Mouse (Mus musculus) ES-Bruce4 (cell line): ENCODE results near the gene 4930467E23Rik. TPM values are rescaled to one million over a fixed set of nuclear protein-coding genes. Genes with fewer than 3 reads are reported as not detected.
"Not testable (repeated sequence)": the region's sequence is repeated elsewhere in the genome, so short reads cannot be mapped to it uniquely, and the experiment has no call there.

Source experiments
- H3K27ac ChIP-seq: 2 replicates; pipeline ENCODE4 v1.5.1; 2012; ENCODE audit warnings: low read length, inconsistent platforms; ENCODE audit not compliant: insufficient read depth
- H3K27me3 ChIP-seq: 2 replicates; pipeline ENCODE4 v1.6.1; 2012; ENCODE audit warnings: mild to moderate bottlenecking, low read length, inconsistent platforms; ENCODE audit not compliant: control insufficient read depth, poor library complexity, insufficient read depth, severe bottlenecking
- H3K36me3 ChIP-seq: 2 replicates; pipeline ENCODE4 v1.6.1; 2012; ENCODE audit warnings: inconsistent platforms, mild to moderate bottlenecking, low read length, moderate library complexity; ENCODE audit not compliant: control insufficient read depth, poor library complexity, insufficient read depth, severe bottlenecking
- H3K4me1 ChIP-seq: one replicate; pipeline ENCODE4 v1.8.1; 2011; ENCODE audit warnings: low read length; ENCODE audit not compliant: control insufficient read depth, insufficient read depth
- H3K4me3 ChIP-seq: 2 replicates; pipeline ENCODE4 v1.5.1; 2011; ENCODE audit warnings: low read depth, mild to moderate bottlenecking, low read length
- H3K9ac ChIP-seq: 2 replicates; pipeline ENCODE4 v1.6.1; 2012; ENCODE audit warnings: low read depth, mild to moderate bottlenecking, inconsistent platforms; ENCODE audit not compliant: poor library complexity, severe bottlenecking
- H3K9me3 ChIP-seq: replicated peaks from 2 replicates; pipeline ENCODE4 v1.6.1; 2012; ENCODE audit warnings: mild to moderate bottlenecking, low read length, inconsistent platforms; ENCODE audit not compliant: control insufficient read depth, poor library complexity, insufficient read depth, severe bottlenecking
- CTCF ChIP-seq: IDR thresholded peaks from one replicate; pipeline ENCODE4 v1.8.1; 2011; ENCODE audit warnings: low read depth, low read length
- polyA plus RNA-seq: library from polyadenylated mRNA; stranded (reverse); fragments of >200 nt; gene quantifications from 2 replicates; pipeline ENCODE4 v1.2.4, GENCODE M21; 2011; ENCODE audit warnings: low read depth; ENCODE audit not compliant: missing spikeins, insufficient read depth, insufficient read length

The 4930467E23Rik gene
- polyA plus RNA-seq, 1 experiment, result not detected

GRCm38 (mm10) chr8:19706918-19707760 is 22.2 kb upstream of the 4930467E23Rik start:
- H3K4me1 ChIP-seq, H3K27ac ChIP-seq, H3K36me3 ChIP-seq, H3K4me3 ChIP-seq, H3K27me3 ChIP-seq, H3K9ac ChIP-seq: not testable (repeated sequence)
- TF ChIP-seq CTCF, result peak; percentile 26
- H3K9me3 ChIP-seq, result peaks cover 11% of the 10 kb centered on the region

- H3K36me3 ChIP-seq, H3K27ac ChIP-seq, H3K9ac ChIP-seq, H3K4me3 ChIP-seq, H3K27me3 ChIP-seq, H3K4me1 ChIP-seq: not testable (repeated sequence)
- peaks cover 11% of the 10 kb centered on the region for H3K9me3 ChIP-seq
These were observed 21.5 kb upstream of the 4930467E23Rik start for GRCm38 (mm10) chr8:19707761-19708443.

- not testable (repeated sequence) for H3K4me3 ChIP-seq, H3K4me1 ChIP-seq, H3K9ac ChIP-seq, H3K27me3 ChIP-seq, H3K36me3 ChIP-seq, H3K27ac ChIP-seq
- H3K9me3 ChIP-seq, result peaks cover 11% of the 10 kb centered on the region
These were observed 20.4 kb upstream of the 4930467E23Rik start for GRCm38 (mm10) chr8:19708976-19709375.

GRCm38 (mm10) chr8:19709488-19709887 is 19.9 kb upstream of the 4930467E23Rik start:
- H3K9me3 ChIP-seq, result peaks cover 11% of the 10 kb centered on the region
- H3K36me3 ChIP-seq, H3K27ac ChIP-seq, H3K27me3 ChIP-seq, H3K4me1 ChIP-seq, H3K9ac ChIP-seq, H3K4me3 ChIP-seq: not testable (repeated sequence)

- peaks cover 11% of the 10 kb centered on the region for H3K9me3 ChIP-seq
- not testable (repeated sequence) for H3K36me3 ChIP-seq, H3K9ac ChIP-seq, H3K4me3 ChIP-seq, H3K27ac ChIP-seq, H3K4me1 ChIP-seq, H3K27me3 ChIP-seq
These were observed 18.1 kb upstream of the 4930467E23Rik start for GRCm38 (mm10) chr8:19711171-19711860.

- H3K36me3 ChIP-seq, H3K27me3 ChIP-seq, H3K9ac ChIP-seq, H3K4me3 ChIP-seq, H3K27ac ChIP-seq, H3K4me1 ChIP-seq: not testable (repeated sequence)
- H3K9me3 ChIP-seq, result peaks cover 11% of the 10 kb centered on the region
These were observed 17.1 kb upstream of the 4930467E23Rik start for GRCm38 (mm10) chr8:19712227-19712750.

- H3K4me3 ChIP-seq, H3K36me3 ChIP-seq, H3K4me1 ChIP-seq, H3K9ac ChIP-seq, H3K27me3 ChIP-seq, H3K27ac ChIP-seq: not testable (repeated sequence)
- H3K9me3 ChIP-seq, result peaks cover 11% of the 10 kb centered on the region
These were observed 16.6 kb upstream of the 4930467E23Rik start for GRCm38 (mm10) chr8:19712816-19713215.

GRCm38 (mm10) chr8:19713232-19713834 is 16.0 kb upstream of the 4930467E23Rik start:
- not testable (repeated sequence) for H3K27me3 ChIP-seq, H3K9ac ChIP-seq, H3K4me3 ChIP-seq, H3K27ac ChIP-seq, H3K4me1 ChIP-seq, H3K36me3 ChIP-seq
- H3K9me3 ChIP-seq, result peaks cover 11% of the 10 kb centered on the region

GRCm38 (mm10) chr8:19714426-19714825 is 14.9 kb upstream of the 4930467E23Rik start:
- not testable (repeated sequence) for H3K9ac ChIP-seq, H3K9me3 ChIP-seq, H3K36me3 ChIP-seq, H3K4me1 ChIP-seq, H3K27me3 ChIP-seq, H3K4me3 ChIP-seq, H3K27ac ChIP-seq
